Mouse (Mus musculus) liver, embryonic 16.5 days (tissue): ENCODE measurements around the gene Gm10100. TPM values are rescaled to one million over a fixed set of nuclear protein-coding genes. Genes with fewer than 3 reads are reported as not detected.
"Not testable (repeated sequence)": the region's sequence is repeated elsewhere in the genome, so short reads cannot be mapped to it uniquely, and the experiment has no call there.

Experiments used
- ATAC-seq: fragments of 200-750 bp; cut with Nextera tagmentation; 2 replicates; pipeline ENCODE4 v1.8.0; 2017; ENCODE audit warnings: low read depth, mild to moderate bottlenecking, moderate number of reproducible peaks, moderate library complexity
- H3K27ac ChIP-seq: fragments of 300-500 bp; sonication (generic); 2 replicates; pipeline ENCODE4 v1.5.1; 2014; ENCODE audit warnings: mild to moderate bottlenecking, low read length
- H3K27me3 ChIP-seq: fragments of 300-500 bp; sonication (generic); 2 replicates; pipeline ENCODE4 v1.6.1; 2014; ENCODE audit warnings: low read depth, low read length, mixed read lengths; ENCODE audit not compliant: control insufficient read depth, insufficient read depth
- H3K36me3 ChIP-seq: fragments of 300-500 bp; sonication (generic); 2 replicates; pipeline ENCODE4 v1.6.1; 2014; ENCODE audit warnings: mild to moderate bottlenecking; ENCODE audit not compliant: control insufficient read depth, insufficient read depth
- H3K4me1 ChIP-seq: fragments of 300-500 bp; sonication (generic); 2 replicates; pipeline ENCODE4 v1.6.1; 2014; ENCODE audit warnings: low read depth, low read length, mixed read lengths; ENCODE audit not compliant: control insufficient read depth
- H3K4me2 ChIP-seq: fragments of 300-500 bp; sonication (generic); 2 replicates; pipeline ENCODE4 v1.6.1; 2014; ENCODE audit warnings: low read depth, low read length, mixed read lengths
- H3K4me3 ChIP-seq: fragments of 300-500 bp; sonication (generic); 2 replicates; pipeline ENCODE4 v1.5.1; 2014; ENCODE audit warnings: low read depth, mild to moderate bottlenecking, low read length
- H3K9ac ChIP-seq: fragments of 300-500 bp; sonication (generic); 2 replicates; pipeline ENCODE4 v1.6.1; 2014; ENCODE audit warnings: low read depth, low read length
- H3K9me3 ChIP-seq: fragments of 300-500 bp; sonication (generic); replicated peaks from 2 replicates; pipeline ENCODE4 v1.6.1; 2016; ENCODE audit warnings: low read length; ENCODE audit not compliant: control insufficient read depth
- WGBS: fragments of 180-500 bp; shearing (Covaris S2); extraction: QIAGEN DNeasy Blood & Tissue Kit; methylation state at CpG from one replicate; pipeline ENCODE4 v1.1.7; 2014; ENCODE audit not compliant: insufficient replicate concordance; 5-methylcytosine and 5-hydroxymethylcytosine counted together
- polyA plus RNA-seq: library from polyadenylated mRNA; unstranded; fragments of >200 nt; fragmentation: Nextera tagmentation; extraction: Ambion mirVana; gene quantifications from 2 replicates; pipeline ENCODE4 v1.2.1, GENCODE M21; 2015

The Gm10100 gene
- polyA plus RNA-seq, 1 experiment from 2014 or later: not detected

DNA sequence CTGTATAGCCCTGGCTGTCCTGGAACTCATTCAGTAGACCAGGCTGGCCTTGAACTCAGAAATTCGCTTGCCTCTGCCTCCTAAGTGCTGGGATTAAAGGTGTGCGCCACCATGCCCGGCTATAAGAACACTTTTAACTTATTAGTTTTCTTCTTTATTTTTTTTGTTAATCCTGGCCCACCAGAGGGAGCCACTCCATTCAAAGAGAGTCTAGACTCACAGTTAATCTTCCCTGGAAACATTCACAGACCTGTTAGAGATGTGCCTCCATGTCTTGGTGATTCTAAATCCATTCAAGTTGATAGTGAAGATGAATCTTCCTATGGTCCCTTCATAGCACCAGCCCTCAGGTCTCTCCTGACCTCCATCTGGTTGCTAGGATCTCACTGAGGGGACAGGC lies 16.5 kb upstream of the Gm10100 start:
- Histone ChIP-seq H3K4me1 (no peaks in the 10 kb centered on the region), H3K4me3 (no peak overlapping the region), H3K27ac (no peak overlapping the region), H3K27me3 (no peaks in the 10 kb centered on the region), H3K36me3 (no peaks in the 10 kb centered on the region), H3K4me2 (no peak overlapping the region), H3K9ac (no peak overlapping the region), H3K9me3 (no peaks in the 10 kb centered on the region)
- WGBS: 55% methylated on average over 3 of the region's 3 CpGs
- no peak for ATAC-seq

DNA sequence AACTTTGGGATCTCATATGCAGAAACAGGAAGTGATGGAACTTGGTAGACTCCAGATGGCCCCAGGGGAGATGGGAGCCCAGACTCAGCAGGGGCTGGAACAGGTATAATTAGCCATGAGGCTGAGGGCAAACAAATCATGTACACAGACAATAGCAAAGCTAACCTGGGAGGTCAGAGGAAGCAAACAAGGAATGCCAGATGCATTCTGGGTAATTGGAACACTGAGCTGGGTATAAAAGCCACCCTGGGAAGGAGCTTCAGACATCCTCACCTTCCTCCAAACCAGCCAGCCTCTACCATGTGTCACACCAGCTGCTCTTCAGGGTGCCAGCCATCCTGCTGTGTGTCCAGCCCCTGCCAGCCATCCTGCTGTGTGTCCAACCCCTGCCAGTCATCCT lies 15.1 kb upstream of the Gm10100 start, which contains the start of gene Gm10024:
Gene Gm10024, plus strand, starts transcription at position 301 of the 400 bp plus-strand sequence.
- not testable (repeated sequence) for H3K4me1 ChIP-seq, H3K9me3 ChIP-seq, ATAC-seq, H3K4me2 ChIP-seq, H3K4me3 ChIP-seq, H3K27me3 ChIP-seq, H3K27ac ChIP-seq, H3K9ac ChIP-seq, H3K36me3 ChIP-seq

DNA sequence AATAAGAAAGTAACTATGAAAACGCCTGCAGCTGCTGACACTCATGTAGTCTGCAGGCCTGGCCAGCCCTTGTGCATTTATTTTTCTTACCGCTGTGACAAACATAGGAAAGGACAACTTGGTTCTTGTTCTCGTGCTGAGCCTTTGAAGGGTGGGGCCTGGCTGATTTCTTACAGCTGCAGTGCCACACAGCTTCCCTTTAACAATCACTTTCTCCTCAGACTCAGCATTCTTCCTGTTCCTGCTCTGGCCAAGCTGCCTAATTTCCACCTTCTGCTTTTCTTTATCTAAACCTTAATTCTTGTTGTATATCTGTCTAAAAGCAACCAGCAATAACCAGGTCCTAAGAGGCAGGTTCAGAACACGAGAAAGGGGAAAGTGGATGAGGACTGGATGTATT lies 12.6 kb upstream of the Gm10100 start:
- no peak overlapping the region for H3K4me2 ChIP-seq
- H3K4me3 ChIP-seq: no peak overlapping the region
- no peaks in the 10 kb centered on the region for H3K9me3 ChIP-seq
- H3K27ac ChIP-seq: no peak overlapping the region
- no peak overlapping the region for H3K9ac ChIP-seq
- no peaks in the 10 kb centered on the region for H3K4me1 ChIP-seq
- WGBS: 17% methylated on average over 4 of the region's 4 CpGs
- H3K27me3 ChIP-seq: no peaks in the 10 kb centered on the region
- no peaks in the 10 kb centered on the region for H3K36me3 ChIP-seq
- no peak for ATAC-seq

- 50% methylated on average over 1 of the region's 1 CpGs for WGBS
Observed at GRCm38 (mm10) chr10:77715507-77715906, 10.8 kb upstream of the Gm10100 start, which contains the start of gene Gm10142. Gm10142 (plus strand) TSS chr10:77715807.

GRCm38 (mm10) chr10:77720299-77720698 lies 6.0 kb upstream of the Gm10100 start, which contains the start of gene Krtap12-1:
Krtap12-1 (plus strand) TSS chr10:77720599.
- not testable (repeated sequence) for ATAC-seq, H3K4me2 ChIP-seq, H3K36me3 ChIP-seq, H3K27ac ChIP-seq, H3K4me3 ChIP-seq, H3K9ac ChIP-seq, H3K9me3 ChIP-seq, H3K4me1 ChIP-seq, H3K27me3 ChIP-seq
- 75% methylated on average over 1 of the region's 1 CpGs for WGBS

More at GRCm38 (mm10) chr10:77715507-77715906, 10.8 kb upstream of the Gm10100 start, which contains the start of gene Gm10142:
- Histone ChIP-seq H3K36me3 (no peaks in the 10 kb centered on the region), H3K27me3 (no peaks in the 10 kb centered on the region), H3K4me3 (no peak within 1 kb of the TSS), H3K9me3 (no peaks in the 10 kb centered on the region), H3K9ac (no peak within 1 kb of the TSS), H3K4me1 (no peaks in the 10 kb centered on the region), H3K27ac (no peak within 1 kb of the TSS), H3K4me2 (no peak within 1 kb of the TSS)
- no peak for ATAC-seq

- H3K36me3 ChIP-seq: no peaks in the 10 kb centered on the region
- WGBS: 63% methylated on average over 8 of the region's 8 CpGs
- H3K4me1 ChIP-seq: no peaks in the 10 kb centered on the region
- H3K9me3 ChIP-seq: no peaks in the 10 kb centered on the region
- H3K9ac ChIP-seq: no peak overlapping the region
- no peak overlapping the region for H3K27ac ChIP-seq
- H3K4me2 ChIP-seq: no peak overlapping the region
- H3K27me3 ChIP-seq: no peaks in the 10 kb centered on the region
- no peak for ATAC-seq
- no peak overlapping the region for H3K4me3 ChIP-seq
Observed at GRCm38 (mm10) chr10:77724855-77725254, 1.4 kb upstream of the Gm10100 start.

DNA sequence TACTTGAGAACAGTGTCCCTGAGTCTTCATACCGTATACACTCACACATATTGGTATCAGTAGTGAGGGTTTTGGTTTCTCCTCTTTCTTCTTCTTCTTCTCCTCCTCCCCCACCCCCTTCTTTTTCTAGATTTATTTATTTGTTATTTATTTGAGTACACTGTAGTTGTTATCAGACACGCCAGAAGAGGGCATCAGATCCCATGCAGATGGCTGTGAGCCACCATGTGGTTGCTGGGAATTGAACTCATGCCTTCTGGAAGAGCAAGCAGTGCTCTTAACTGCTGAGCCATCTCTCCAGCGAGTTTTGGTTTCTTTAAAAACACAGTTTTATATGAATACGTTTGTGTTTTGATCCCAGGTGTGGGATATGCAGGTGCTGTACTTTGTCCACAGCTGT lies 2.0 kb downstream of the Gm10100 start:
- H3K4me1 ChIP-seq: no peaks in the 10 kb centered on the region
- no peak overlapping the region for H3K4me3 ChIP-seq
- no peak overlapping the region for H3K27ac ChIP-seq
- H3K9me3 ChIP-seq: no peaks in the 10 kb centered on the region
- ATAC-seq: no peak
- no peaks in the 10 kb centered on the region for H3K27me3 ChIP-seq
- H3K36me3 ChIP-seq: no peaks in the 10 kb centered on the region
- no peak overlapping the region for H3K9ac ChIP-seq
- no peak overlapping the region for H3K4me2 ChIP-seq
- 48% methylated on average over 4 of the region's 4 CpGs for WGBS

GRCm38 (mm10) chr10:77729241-77729640 lies 3.0 kb downstream of the Gm10100 start:
- H3K27me3 ChIP-seq: no peaks in the 10 kb centered on the region
- no peaks in the 10 kb centered on the region for H3K4me1 ChIP-seq
- H3K36me3 ChIP-seq: no peaks in the 10 kb centered on the region
- H3K4me3 ChIP-seq: no peak overlapping the region
- H3K9ac ChIP-seq: no peak overlapping the region
- H3K4me2 ChIP-seq: no peak overlapping the region
- no peaks in the 10 kb centered on the region for H3K9me3 ChIP-seq
- ATAC-seq: no peak
- 43% methylated on average over 4 of the region's 4 CpGs for WGBS
- no peak overlapping the region for H3K27ac ChIP-seq

DNA sequence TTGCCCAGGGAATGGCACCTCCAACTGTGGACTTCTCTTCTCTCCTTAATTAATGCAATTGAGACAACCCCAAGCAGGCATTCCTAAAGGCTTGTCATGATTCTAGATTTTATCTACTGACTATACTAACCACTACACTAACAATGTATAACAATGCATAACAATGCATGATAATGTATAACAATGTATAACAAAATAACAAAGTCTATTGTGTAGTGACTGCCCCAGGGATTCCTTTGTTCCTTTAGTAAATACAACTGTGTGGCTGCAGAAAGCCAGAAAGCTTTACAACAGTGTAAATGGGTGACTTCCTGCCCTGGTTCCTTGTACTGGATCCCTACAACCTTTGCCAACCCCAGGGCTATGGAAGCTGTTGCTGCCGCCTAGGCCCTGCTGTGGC lies 9.6 kb downstream of the Gm10100 start:
- no peak for ATAC-seq
- no peaks in the 10 kb centered on the region for H3K9me3 ChIP-seq
- no peak overlapping the region for H3K9ac ChIP-seq
- no peaks in the 10 kb centered on the region for H3K36me3 ChIP-seq
- H3K27ac ChIP-seq: no peak overlapping the region
- no peaks in the 10 kb centered on the region for H3K4me1 ChIP-seq
- no peaks in the 10 kb centered on the region for H3K27me3 ChIP-seq
- no peak overlapping the region for H3K4me2 ChIP-seq
- 70% methylated on average over 1 of the region's 1 CpGs for WGBS
- H3K4me3 ChIP-seq: no peak overlapping the region
